Mouse (Mus musculus): ENCODE measurements around the gene Serpina3c.

GRCm38 (mm10) chr12:104178987-104179386, 25.3 kb upstream of the Serpina3c start:
- TF ChIP-seq CTCF (IDR thresholded peaks at IDR 0.05; ENCODE audit: control insufficient read depth, insufficient read depth, low read length), result no peak
- no peak for TF ChIP-seq POLR2A (IDR thresholded peaks at IDR 0.05; ENCODE audit: borderline replicate concordance, control insufficient read depth, low read depth, low read length)

All from bone marrow, adult 2 months (tissue).